Mouse (Mus musculus): ENCODE measurements around the gene Dynll1. TPM values are rescaled to one million over a fixed set of nuclear protein-coding genes. Genes with fewer than 3 reads are reported as not detected.

The Dynll1 gene
- total RNA-seq, 2 experiments from 2014 or later: 631 to 705 TPM

- DNase-seq (ENCODE audit: low spot score in 2 of 2): no peak
Observed at GRCm38 (mm10) chr5:115269969-115270368, 30.8 kb downstream of the Dynll1 start.

GRCm38 (mm10) chr5:115268266-115268665, 32.5 kb downstream of the Dynll1 start:
- no peak for DNase-seq (ENCODE audit: low spot score in 2 of 2)

- no peak for DNase-seq (ENCODE audit: low spot score in 2 of 2)
Observed at GRCm38 (mm10) chr5:115267469-115268045, 33.2 kb downstream of the Dynll1 start.

GRCm38 (mm10) chr5:115266787-115267468, 33.9 kb downstream of the Dynll1 start:
- no peak for DNase-seq (ENCODE audit: low spot score in 2 of 2)

- no peak for DNase-seq (ENCODE audit: low spot score in 2 of 2)
Observed at GRCm38 (mm10) chr5:115266340-115266739, 34.5 kb downstream of the Dynll1 start.

- no peak for DNase-seq (ENCODE audit: low spot score in 2 of 2)
Observed at GRCm38 (mm10) chr5:115262502-115263291, 38.1 kb downstream of the Dynll1 start.

GRCm38 (mm10) chr5:115261880-115262279, 38.9 kb downstream of the Dynll1 start:
- DNase-seq (ENCODE audit: low spot score in 2 of 2): no peak

GRCm38 (mm10) chr5:115261141-115261540, 39.7 kb downstream of the Dynll1 start:
- DNase-seq (ENCODE audit: low spot score in 2 of 2): no peak

- DNase-seq (ENCODE audit: low spot score in 2 of 2): no peak
Observed at GRCm38 (mm10) chr5:115260356-115260755, 40.4 kb downstream of the Dynll1 start.

- DNase-seq (ENCODE audit: low spot score in 2 of 2): no peak
Observed at GRCm38 (mm10) chr5:115256909-115257546, 43.8 kb downstream of the Dynll1 start.

- no peak for DNase-seq (ENCODE audit: low spot score in 2 of 2)
Observed at GRCm38 (mm10) chr5:115255472-115255871, 45.3 kb downstream of the Dynll1 start.

Other genes with a start within 250 kb of the Dynll1 start
- gene Gm10401, start 202.7 kb downstream of the Dynll1 start, total RNA-seq (2021): not detected
- gene Acads, start 181.7 kb downstream of the Dynll1 start, total RNA-seq (2021): 1 to 10 TPM; 7.9 to 8.7 TPM
- gene Unc119b, start 166.0 kb downstream of the Dynll1 start, total RNA-seq (2021): 10 to 100 TPM; 28.8 to 28.9 TPM
- 10 to 100 TPM; 88.6 to 93.5 TPM for gene Mlec, start 142.8 kb downstream of the Dynll1 start, total RNA-seq (2021)
- gene Cabp1, start 106.6 kb downstream of the Dynll1 start, total RNA-seq (2021): 100 to 1,000 TPM; 288 to 320 TPM
- 100 to 1,000 TPM in 1 of 2 experiments, 10 to 100 TPM in 1; 95.9 to 111 TPM for gene Pop5, start 65.2 kb downstream of the Dynll1 start, total RNA-seq (2021)
- 100 to 1,000 TPM; 247 to 256 TPM for gene Rnf10, start 28.1 kb downstream of the Dynll1 start, total RNA-seq (2021)
- gene Coq5, start 21.3 kb downstream of the Dynll1 start, total RNA-seq (2021): 10 to 100 TPM; 42.1 to 43.2 TPM
- 10 to 100 TPM; 62.9 to 72.1 TPM for gene Srsf9, start 26.2 kb upstream of the Dynll1 start, total RNA-seq (2021)
- 10 to 100 TPM; 18.4 to 20.5 TPM for gene Gatc, start 40.2 kb upstream of the Dynll1 start, total RNA-seq (2021)
- gene Triap1, start 40.2 kb upstream of the Dynll1 start, total RNA-seq (2021): 10 to 100 TPM; 26.4 to 27.9 TPM
- 100 to 1,000 TPM; 721 to 781 TPM for gene Cox6a1, start 48.0 kb upstream of the Dynll1 start, total RNA-seq (2021)
- gene Msi1, start 128.6 kb upstream of the Dynll1 start, total RNA-seq (2021): 10 to 100 TPM; 48.8 to 49.1 TPM
- not detected for gene Pla2g1b, start 165.3 kb upstream of the Dynll1 start, total RNA-seq (2021)
- 10 to 100 TPM; 37.1 to 37.8 TPM for gene Sirt4, start 183.7 kb upstream of the Dynll1 start, total RNA-seq (2021)
- gene Pxn, start 205.7 kb upstream of the Dynll1 start, total RNA-seq (2021): 10 to 100 TPM; 22.2 to 25.7 TPM

Measured in left cerebral cortex, adult 18-20 months (tissue).